Mouse (Mus musculus) adrenal gland, adult 10 weeks (tissue): ENCODE results near the gene Adar. TPM values are rescaled to one million over a fixed set of nuclear protein-coding genes. Genes with fewer than 3 reads are reported as not detected.

Experiments used
- polyA plus RNA-seq: library from polyadenylated mRNA; stranded (reverse); fragments of 350-450 nt; fragmentation: Illumina TruSeq; extraction: RNeasy Lipid Tissue Mini Kit (QIAGEN cat#74804); gene quantifications from one replicate; pipeline ENCODE4 v1.2.3, GENCODE M21; 2014; ENCODE audit warnings: low read depth, low replicate concordance

Gene Adar
- polyA plus RNA-seq, result 7.5 TPM

GRCm38 (mm10) chr3:89714359-89715206, at the start of gene Adar:
TSS of gene Adar (plus strand) at chr3:89715022.

GRCm38 (mm10) chr3:89764119-89764724, 49.4 kb downstream of the Adar start, which contains the start of gene Chrnb2:
TSS of gene Chrnb2 (minus strand) at chr3:89764632.

GRCm38 (mm10) chr3:89772968-89773709, 58.3 kb downstream of the Adar start, which contains the start of gene Ube2q1:
TSS of gene Ube2q1 (plus strand) at chr3:89773616.

Other genes starting within 250 kb of the Adar start
- 3.4 TPM for gene Kcnn3, start 194.9 kb upstream of the Adar start, polyA plus RNA-seq
- 1.5 TPM for gene Chrnb2, start 49.6 kb downstream of the Adar start, polyA plus RNA-seq
- gene Ube2q1, start 58.6 kb downstream of the Adar start, polyA plus RNA-seq, result 80.7 TPM
- 11.1 TPM for gene She, start 116.3 kb downstream of the Adar start, polyA plus RNA-seq
- 3.1 TPM for gene Il6ra, start 198.2 kb downstream of the Adar start, polyA plus RNA-seq
- 18.3 TPM for gene Atp8b2, start 248.5 kb downstream of the Adar start, polyA plus RNA-seq